Mouse (Mus musculus): ENCODE data around the gene Mrto4.

DNA sequence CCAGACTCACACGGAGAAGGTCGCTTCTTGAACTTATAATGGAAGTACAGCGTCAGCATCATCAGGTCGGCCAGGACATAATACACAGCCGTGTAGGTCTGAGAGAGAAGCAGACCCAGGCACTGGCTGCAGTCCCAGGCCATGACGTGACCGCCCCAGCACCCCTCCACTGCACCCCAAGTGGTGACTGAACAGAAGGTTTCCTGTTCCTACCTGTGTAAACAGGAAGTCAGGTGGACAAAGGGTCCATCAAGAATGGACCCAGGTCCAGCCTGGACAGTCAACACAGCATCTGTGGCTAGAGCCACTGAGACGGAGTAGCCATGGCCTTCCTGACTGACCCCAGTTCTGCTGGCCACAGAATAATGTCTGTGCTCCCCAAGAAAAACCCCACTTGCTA lies 50.6 kb downstream of the Mrto4 start:
- TF ChIP-seq CTCF (IDR thresholded peaks at IDR 0.05; ENCODE audit: low read depth, low read length) (no peak), POLR2A (IDR thresholded peaks at IDR 0.05; ENCODE audit: borderline replicate concordance, low read depth, low read length) (no peak)
